Mouse (Mus musculus): ENCODE measurements around the gene Il1f6. TPM values are rescaled to one million over a fixed set of nuclear protein-coding genes. Genes with fewer than 3 reads are reported as not detected.

The Il1f6 gene
- polyA plus RNA-seq, 1 experiment: not detected

DNA sequence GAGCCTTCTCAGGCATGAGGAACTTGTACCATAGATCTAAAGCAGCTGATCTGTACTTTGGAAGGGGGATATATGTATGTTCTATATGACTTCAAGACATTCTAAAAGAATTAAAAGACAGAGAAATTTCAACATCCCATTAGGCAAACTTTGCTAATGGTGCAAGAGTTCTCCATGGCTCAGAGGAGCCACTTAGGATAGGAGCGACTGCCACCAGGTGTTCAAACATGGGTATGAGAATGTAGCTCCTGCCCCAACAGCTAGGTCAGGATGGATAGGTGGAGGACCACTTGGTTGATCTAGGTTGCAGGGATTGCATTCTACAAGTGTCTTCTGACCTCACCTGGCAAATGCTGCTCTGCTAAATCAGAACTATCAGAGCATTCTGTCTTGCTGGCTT is 27.0 kb upstream of the Il1f6 start:
- H3K4me3 ChIP-seq (ENCODE audit: insufficient read depth, poor library complexity, severe bottlenecking): no peak overlapping the region
- TF ChIP-seq MAX (IDR thresholded peaks at IDR 0.05): no peak
- TF ChIP-seq USF1 (IDR thresholded peaks at IDR 0.05; ENCODE audit: low read depth): no peak
- no peak for TF ChIP-seq FOSL1 (IDR thresholded peaks at IDR 0.05; ENCODE audit: insufficient read depth, low read length, poor library complexity, severe bottlenecking)
- no peak for TF ChIP-seq CEBPB (IDR thresholded peaks at IDR 0.05; ENCODE audit: low read depth)
- no peak for TF ChIP-seq MYOG (IDR thresholded peaks at IDR 0.05; ENCODE audit: control insufficient read depth, extremely low read depth, insufficient read length)
- no peak for TF ChIP-seq MYOD1 (IDR thresholded peaks at IDR 0.05; ENCODE audit: control insufficient read depth, insufficient read length, low read depth)
- TF ChIP-seq CTCF (IDR thresholded peaks at IDR 0.05; ENCODE audit: control insufficient read depth, insufficient read depth, insufficient read length): no peak
- no peaks in the 10 kb centered on the region for H3K27me3 ChIP-seq (ENCODE audit: control insufficient read depth, insufficient read depth, insufficient read length)
- H3K36me3 ChIP-seq (ENCODE audit: control insufficient read depth, insufficient read depth): no peaks in the 10 kb centered on the region
- no peak overlapping the region for H3ac ChIP-seq (ENCODE audit: control insufficient read depth, insufficient read length, low read depth)
- H3K79me3 ChIP-seq (ENCODE audit: low read depth): no peaks in the 10 kb centered on the region
- no peaks in the 10 kb centered on the region for H3K79me2 ChIP-seq (ENCODE audit: control insufficient read depth, insufficient read depth)

DNA sequence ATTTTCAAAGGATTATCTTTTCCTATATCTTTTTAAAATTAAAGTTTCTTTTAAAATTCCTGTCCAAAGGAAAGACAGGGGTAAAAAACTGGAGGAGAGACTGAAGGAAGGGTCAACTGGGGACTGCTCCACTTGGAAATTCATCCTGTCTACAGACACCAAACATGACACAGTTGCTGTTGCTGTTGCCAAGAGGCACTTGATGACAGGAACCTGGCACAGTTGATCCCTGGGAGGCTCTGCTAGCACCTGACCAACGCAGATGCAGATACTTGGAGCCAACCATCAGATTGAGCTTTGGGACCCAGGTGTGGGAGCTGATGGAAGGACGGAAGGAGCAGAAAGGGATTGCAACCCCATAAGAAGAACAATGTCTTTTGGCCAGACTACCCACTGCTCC is 12.0 kb downstream of the Il1f6 start:
- Histone ChIP-seq H3ac (ENCODE audit: control insufficient read depth, insufficient read length, low read depth) (no peak overlapping the region), H3K79me3 (ENCODE audit: low read depth) (no peaks in the 10 kb centered on the region), H3K36me3 (ENCODE audit: control insufficient read depth, insufficient read depth) (no peaks in the 10 kb centered on the region), H3K4me3 (ENCODE audit: insufficient read depth, poor library complexity, severe bottlenecking) (no peak overlapping the region), H3K79me2 (ENCODE audit: control insufficient read depth, insufficient read depth) (no peaks in the 10 kb centered on the region), H3K27me3 (ENCODE audit: control insufficient read depth, insufficient read depth, insufficient read length) (no peaks in the 10 kb centered on the region)
- no peak for TF ChIP-seq CEBPB (IDR thresholded peaks at IDR 0.05; ENCODE audit: low read depth)
- no peak for TF ChIP-seq FOSL1 (IDR thresholded peaks at IDR 0.05; ENCODE audit: insufficient read depth, low read length, poor library complexity, severe bottlenecking)
- no peak for TF ChIP-seq MYOD1 (IDR thresholded peaks at IDR 0.05; ENCODE audit: control insufficient read depth, insufficient read length, low read depth)
- no peak for TF ChIP-seq USF1 (IDR thresholded peaks at IDR 0.05; ENCODE audit: low read depth)
- no peak for TF ChIP-seq MYOG (IDR thresholded peaks at IDR 0.05; ENCODE audit: control insufficient read depth, extremely low read depth, insufficient read length)
- TF ChIP-seq CTCF (IDR thresholded peaks at IDR 0.05; ENCODE audit: control insufficient read depth, insufficient read depth, insufficient read length): no peak
- no peak for TF ChIP-seq MAX (IDR thresholded peaks at IDR 0.05)

DNA sequence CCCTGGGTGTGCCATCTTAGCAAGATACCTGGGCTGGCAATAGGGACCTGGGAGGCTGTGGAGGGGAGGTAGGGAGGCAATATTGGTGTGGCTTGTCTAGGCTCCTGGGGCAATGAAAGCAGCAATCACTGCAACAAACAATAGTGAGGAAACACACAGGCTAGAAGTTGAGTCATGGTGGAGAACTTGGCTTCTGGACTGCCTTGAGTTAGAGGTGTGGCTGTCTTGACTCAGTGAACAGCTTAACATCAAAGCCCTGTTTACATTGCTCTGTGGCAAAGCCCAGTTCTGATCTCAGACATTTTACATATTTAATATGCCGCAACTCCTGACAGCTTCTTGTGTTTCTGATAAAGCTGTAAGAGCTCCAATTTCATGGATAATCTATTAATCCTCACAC is 52.3 kb downstream of the Il1f6 start:
- no peaks in the 10 kb centered on the region for H3K79me2 ChIP-seq (ENCODE audit: control insufficient read depth, insufficient read depth)
- H3ac ChIP-seq (ENCODE audit: control insufficient read depth, insufficient read length, low read depth): no peak overlapping the region
- no peaks in the 10 kb centered on the region for H3K27me3 ChIP-seq (ENCODE audit: control insufficient read depth, insufficient read depth, insufficient read length)
- TF ChIP-seq USF1 (IDR thresholded peaks at IDR 0.05; ENCODE audit: low read depth): no peak
- TF ChIP-seq MAX (IDR thresholded peaks at IDR 0.05): no peak
- TF ChIP-seq MYOD1 (IDR thresholded peaks at IDR 0.05; ENCODE audit: control insufficient read depth, insufficient read length, low read depth): no peak
- TF ChIP-seq FOSL1 (IDR thresholded peaks at IDR 0.05; ENCODE audit: insufficient read depth, low read length, poor library complexity, severe bottlenecking): no peak
- TF ChIP-seq MYOG (IDR thresholded peaks at IDR 0.05; ENCODE audit: control insufficient read depth, extremely low read depth, insufficient read length): no peak
- no peak for TF ChIP-seq CEBPB (IDR thresholded peaks at IDR 0.05; ENCODE audit: low read depth)
- no peak for TF ChIP-seq CTCF (IDR thresholded peaks at IDR 0.05; ENCODE audit: control insufficient read depth, insufficient read depth, insufficient read length)
- H3K79me3 ChIP-seq (ENCODE audit: low read depth): no peaks in the 10 kb centered on the region
- no peaks in the 10 kb centered on the region for H3K36me3 ChIP-seq (ENCODE audit: control insufficient read depth, insufficient read depth)
- H3K4me3 ChIP-seq (ENCODE audit: insufficient read depth, poor library complexity, severe bottlenecking): no peak overlapping the region

DNA sequence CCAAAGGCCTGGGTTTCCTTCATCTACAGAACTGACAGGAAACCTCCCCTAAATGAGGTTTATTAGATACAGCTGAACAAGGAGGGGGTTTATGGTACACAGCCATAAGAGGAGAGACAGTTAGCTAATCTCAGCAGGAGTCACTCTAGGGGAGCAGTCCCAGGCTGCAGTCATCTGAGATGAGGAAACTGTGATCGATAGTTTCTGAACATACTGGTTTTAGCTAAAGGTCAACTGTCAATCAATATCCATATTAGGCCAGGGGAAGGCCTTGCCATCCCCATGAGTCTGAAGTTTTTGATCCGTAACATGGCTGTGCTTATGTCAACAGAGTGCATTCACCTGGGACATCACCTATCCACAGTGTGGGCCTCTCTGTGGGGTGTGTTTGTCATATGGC is 58.4 kb downstream of the Il1f6 start:
- H3K36me3 ChIP-seq (ENCODE audit: control insufficient read depth, insufficient read depth): no peaks in the 10 kb centered on the region
- no peaks in the 10 kb centered on the region for H3K79me2 ChIP-seq (ENCODE audit: control insufficient read depth, insufficient read depth)
- H3K4me3 ChIP-seq (ENCODE audit: insufficient read depth, poor library complexity, severe bottlenecking): no peak overlapping the region
- no peaks in the 10 kb centered on the region for H3K79me3 ChIP-seq (ENCODE audit: low read depth)
- no peaks in the 10 kb centered on the region for H3K27me3 ChIP-seq (ENCODE audit: control insufficient read depth, insufficient read depth, insufficient read length)
- H3ac ChIP-seq (ENCODE audit: control insufficient read depth, insufficient read length, low read depth): no peak overlapping the region
- no peak for TF ChIP-seq CEBPB (IDR thresholded peaks at IDR 0.05; ENCODE audit: low read depth)

DNA sequence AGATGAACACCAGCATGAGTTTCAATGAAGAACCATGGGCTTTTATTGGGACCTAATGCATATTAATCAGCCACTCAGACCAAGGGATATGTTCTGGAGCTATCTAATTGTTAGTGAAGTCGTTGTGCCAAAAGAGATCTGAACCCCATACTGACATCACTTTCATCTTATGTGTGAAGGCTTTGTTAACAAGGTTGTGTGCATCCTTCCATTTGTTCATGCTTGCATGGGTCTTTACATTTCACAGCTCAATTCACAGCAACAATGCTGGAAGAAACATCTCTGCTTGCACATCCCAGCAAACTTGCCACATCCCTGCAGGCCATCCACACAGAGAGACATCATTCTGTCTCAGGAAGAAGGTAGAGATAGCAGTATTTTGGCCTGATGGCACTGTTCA is 59.9 kb downstream of the Il1f6 start:
- H3K4me3 ChIP-seq (ENCODE audit: insufficient read depth, poor library complexity, severe bottlenecking): no peak overlapping the region
- no peak for TF ChIP-seq CEBPB (IDR thresholded peaks at IDR 0.05; ENCODE audit: low read depth)
- TF ChIP-seq FOSL1 (IDR thresholded peaks at IDR 0.05; ENCODE audit: insufficient read depth, low read length, poor library complexity, severe bottlenecking): no peak
- TF ChIP-seq USF1 (IDR thresholded peaks at IDR 0.05; ENCODE audit: low read depth): no peak
- TF ChIP-seq CTCF (IDR thresholded peaks at IDR 0.05; ENCODE audit: control insufficient read depth, insufficient read depth, insufficient read length): no peak
- TF ChIP-seq MYOG (IDR thresholded peaks at IDR 0.05; ENCODE audit: control insufficient read depth, extremely low read depth, insufficient read length): no peak
- TF ChIP-seq MYOD1 (IDR thresholded peaks at IDR 0.05; ENCODE audit: control insufficient read depth, insufficient read length, low read depth): no peak
- H3K36me3 ChIP-seq (ENCODE audit: control insufficient read depth, insufficient read depth): no peaks in the 10 kb centered on the region
- H3K27me3 ChIP-seq (ENCODE audit: control insufficient read depth, insufficient read depth, insufficient read length): no peaks in the 10 kb centered on the region
- no peaks in the 10 kb centered on the region for H3K79me3 ChIP-seq (ENCODE audit: low read depth)
- H3K79me2 ChIP-seq (ENCODE audit: control insufficient read depth, insufficient read depth): no peaks in the 10 kb centered on the region
- H3ac ChIP-seq (ENCODE audit: control insufficient read depth, insufficient read length, low read depth): no peak overlapping the region

Other genes starting within 250 kb of the Il1f6 start
- not detected for gene Hnmt, start 166.0 kb upstream of the Il1f6 start, polyA plus RNA-seq (2012; fragmentation: generic; extraction: Trizol)
- gene Tbpl2, start 118.8 kb upstream of the Il1f6 start, polyA plus RNA-seq (2012; fragmentation: generic; extraction: Trizol): not detected
- gene Il1f8, start 62.3 kb upstream of the Il1f6 start, polyA plus RNA-seq (2012; fragmentation: generic; extraction: Trizol): not detected
- gene Il1f9, start 28.9 kb upstream of the Il1f6 start, polyA plus RNA-seq (2012; fragmentation: generic; extraction: Trizol): not detected
- not detected for gene Il1f5, start 61.5 kb downstream of the Il1f6 start, polyA plus RNA-seq (2012; fragmentation: generic; extraction: Trizol)
- not detected for gene Il1f10, start 75.8 kb downstream of the Il1f6 start, polyA plus RNA-seq (2012; fragmentation: generic; extraction: Trizol)
- 0.20 TPM for gene Il1rn, start 121.4 kb downstream of the Il1f6 start, polyA plus RNA-seq (2012; fragmentation: generic; extraction: Trizol)
- under 0.01 TPM for gene Psd4, start 152.2 kb downstream of the Il1f6 start, polyA plus RNA-seq (2012; fragmentation: generic; extraction: Trizol)